Mouse (Mus musculus): ENCODE measurements around the gene Garnl3.
"Not testable (repeated sequence)": the region's sequence is repeated elsewhere in the genome, so short reads cannot be mapped to it uniquely, and the experiment has no call there.

Gene Garnl3

DNA sequence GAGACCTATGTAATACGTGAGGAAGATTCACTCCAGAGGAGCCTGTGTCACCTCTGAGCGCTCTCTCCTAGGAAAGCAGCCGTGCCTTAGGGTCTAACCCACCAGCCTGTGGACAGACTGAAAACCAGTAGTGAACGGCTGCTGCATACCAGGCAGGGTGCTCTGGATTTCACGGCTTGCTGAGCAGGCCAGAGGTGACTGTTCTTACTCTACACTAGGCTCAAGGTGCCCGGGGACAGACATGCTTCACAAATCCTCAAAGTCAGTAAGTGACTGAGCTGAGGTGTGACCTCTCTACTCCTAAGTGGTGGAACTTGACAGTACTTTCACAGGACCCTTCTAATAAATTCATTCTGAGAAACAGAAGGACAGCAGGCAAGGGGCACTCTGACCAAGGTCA, 108.6 kb downstream of the Garnl3 start:
- no peak for DNase-seq

DNA sequence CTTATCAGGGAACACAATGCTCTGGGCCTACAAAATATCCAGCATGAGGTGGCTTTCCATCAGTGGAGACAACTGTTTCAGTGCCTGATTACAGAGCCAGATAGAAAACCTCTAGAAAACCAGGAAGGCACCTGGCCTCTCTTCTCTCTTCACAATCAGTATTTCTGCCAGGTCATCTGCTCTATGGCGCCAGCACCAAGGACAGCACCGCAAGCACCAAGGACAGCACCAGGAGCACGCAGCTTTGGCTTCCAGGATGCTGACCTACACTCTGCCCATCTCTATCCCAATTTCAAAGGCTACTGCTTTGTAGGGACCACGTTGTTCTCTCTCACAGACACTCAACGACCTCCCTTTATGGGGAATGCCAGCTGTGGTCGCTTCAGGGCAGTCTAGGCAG, 113.4 kb downstream of the Garnl3 start:
- no peak for DNase-seq

DNA sequence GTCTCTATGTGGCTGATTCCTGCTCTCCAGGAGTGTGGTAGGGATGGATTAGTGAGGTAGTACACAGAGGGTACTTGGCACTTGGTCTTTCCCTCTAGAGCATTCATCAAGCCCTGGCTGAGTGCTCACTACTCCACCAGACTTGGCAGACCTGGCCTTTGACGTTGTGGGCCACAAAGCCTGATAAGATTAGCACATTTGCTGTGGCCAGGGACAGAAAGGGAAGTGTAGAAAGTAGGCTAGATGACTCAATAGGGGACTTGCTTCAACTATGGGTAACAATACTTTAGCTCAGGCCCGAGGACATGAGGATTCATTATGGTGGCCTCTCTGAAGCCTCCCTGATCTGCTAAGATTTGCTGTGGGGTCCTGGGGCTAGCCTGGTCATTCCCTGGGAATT, 114.3 kb downstream of the Garnl3 start:
- no peak for DNase-seq

DNA sequence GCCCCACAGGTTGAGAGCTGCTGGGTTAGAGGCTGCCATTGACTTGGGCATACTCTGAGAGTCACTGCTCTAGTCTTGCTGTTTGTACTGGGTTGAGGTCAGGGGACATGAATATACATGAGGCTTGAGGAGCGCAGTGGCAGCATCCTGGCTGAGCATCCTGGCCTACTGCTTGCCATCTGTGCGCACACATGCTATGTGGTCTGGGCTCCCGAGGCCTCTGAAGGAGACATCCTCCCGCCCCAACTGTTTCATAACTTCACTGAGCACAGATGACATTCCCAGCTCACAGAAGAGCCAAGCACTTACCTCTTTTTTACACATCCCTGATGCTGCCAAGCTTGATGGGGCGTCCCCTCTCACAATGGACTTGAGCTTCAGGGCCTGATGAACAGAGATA, 116.6 kb downstream of the Garnl3 start:
- peak; percentile 92 for DNase-seq

DNA sequence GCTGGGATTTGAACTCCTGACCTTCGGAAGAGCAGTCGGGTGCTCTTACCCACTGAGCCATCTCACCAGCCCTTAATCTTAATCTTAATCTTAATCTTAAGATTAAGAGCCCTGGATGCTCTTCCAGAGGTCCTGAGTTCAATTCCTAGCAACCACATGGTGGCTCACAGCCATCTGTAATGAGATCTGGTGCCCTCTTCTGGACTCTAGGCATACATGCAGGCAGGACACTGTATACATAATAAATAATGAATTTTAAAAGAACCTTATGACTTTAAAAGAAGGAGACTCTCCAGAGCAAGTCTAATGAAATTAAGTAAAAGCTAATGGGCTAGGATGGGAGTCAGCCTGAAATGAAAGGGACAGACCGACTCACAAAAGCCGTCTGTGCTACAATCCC, 122.4 kb downstream of the Garnl3 start:
- not testable (repeated sequence) for DNase-seq

DNA sequence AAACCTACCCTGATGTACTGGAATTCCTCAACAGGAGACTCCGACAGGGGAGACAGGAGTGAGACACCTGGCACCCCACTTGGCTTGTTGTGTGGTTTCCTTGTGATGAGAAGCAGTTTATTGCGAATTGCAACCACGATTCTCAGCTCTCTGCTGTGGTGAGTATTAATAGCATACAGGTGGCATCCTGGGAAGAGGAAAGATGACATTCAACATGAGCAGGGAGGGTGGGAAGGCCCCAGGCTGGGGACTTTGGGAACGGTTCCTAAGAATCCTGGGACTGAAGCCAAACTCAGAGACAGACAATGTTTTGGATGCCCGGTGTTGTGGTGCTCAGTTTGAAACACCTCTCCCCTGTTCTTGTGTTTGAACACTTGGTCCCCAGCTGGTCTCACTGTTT, 126.4 kb downstream of the Garnl3 start:
- peak; percentile 71 to 77 for DNase-seq

DNA sequence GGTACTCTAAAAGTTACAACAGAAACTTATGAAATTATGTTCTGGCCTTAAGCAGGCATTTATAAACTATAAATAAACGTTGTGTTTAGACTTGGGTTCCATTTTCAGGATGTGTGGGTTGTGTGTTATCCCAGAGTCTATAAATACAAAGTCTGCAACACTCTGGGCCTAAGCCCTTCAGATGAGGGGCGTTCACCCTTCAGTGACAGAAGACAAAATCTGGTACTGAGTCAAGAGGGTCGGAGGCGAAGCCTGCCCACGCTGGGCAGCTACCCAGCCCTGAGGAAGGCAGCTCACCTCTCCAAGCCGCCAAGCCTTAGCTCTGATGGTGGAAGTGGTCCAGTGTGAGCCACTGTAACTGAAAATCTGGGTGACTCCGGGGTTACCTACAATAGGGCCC, 129.3 kb downstream of the Garnl3 start:
- no peak for DNase-seq

DNA sequence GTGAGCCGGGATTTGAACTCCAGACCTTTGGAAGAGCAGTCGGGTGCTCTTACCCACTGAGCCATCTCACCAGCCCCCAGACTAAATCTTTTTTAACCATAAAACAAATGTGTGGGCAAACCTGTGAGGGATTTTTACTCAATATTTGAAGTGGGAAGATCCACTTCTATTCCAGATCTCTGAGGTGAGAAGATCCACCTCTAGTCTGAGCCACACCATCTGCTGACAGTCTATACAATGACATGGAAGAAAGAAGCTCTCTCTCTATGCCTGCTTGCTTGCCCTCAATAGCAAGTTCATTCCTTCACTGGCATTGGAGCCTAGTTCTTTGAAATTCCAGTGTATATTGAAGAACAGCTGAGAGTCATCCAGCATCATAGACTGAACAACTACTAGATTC, 131.7 kb downstream of the Garnl3 start:
- DNase-seq: no peak

DNA sequence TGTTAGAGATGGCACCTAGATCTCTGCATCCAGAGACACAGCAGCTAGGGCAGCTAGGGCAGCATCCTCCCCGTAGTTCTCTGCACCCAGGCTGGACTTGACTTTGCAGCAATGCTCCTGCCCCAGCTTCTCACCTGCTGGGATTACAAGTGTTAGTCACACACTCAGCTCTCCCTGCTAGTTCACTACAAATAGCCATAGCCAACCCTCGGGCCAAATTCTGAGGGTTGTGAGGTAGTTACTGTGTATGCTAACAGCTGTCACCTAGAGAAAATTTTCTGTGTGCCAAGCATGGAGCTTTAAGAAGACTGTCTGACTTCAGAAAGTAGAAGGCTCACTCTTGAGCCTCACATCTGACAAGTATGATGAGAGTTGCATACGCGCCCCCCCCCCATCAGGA, 133.7 kb downstream of the Garnl3 start:
- DNase-seq: no peak

DNA sequence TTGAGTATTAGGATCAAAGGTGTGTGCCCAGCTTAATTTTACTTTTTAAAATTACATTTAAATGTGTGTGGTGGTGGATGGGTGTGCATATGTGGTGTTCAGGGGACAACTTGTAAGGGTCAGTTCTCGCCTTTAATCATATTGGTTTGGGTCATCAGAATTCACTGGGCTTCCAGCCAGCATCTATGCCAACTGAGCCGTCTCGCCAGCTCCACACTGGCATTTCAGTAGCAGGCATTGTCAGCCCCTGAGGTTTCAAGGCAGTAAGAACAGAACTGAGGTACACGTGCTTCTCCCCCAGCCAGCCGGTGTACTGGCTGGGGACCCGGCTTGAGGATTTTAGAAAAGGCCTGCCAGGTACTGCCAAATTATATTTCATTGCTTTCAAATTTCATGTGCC, 134.4 kb downstream of the Garnl3 start:
- peak; percentile 44 to 49 for DNase-seq

DNA sequence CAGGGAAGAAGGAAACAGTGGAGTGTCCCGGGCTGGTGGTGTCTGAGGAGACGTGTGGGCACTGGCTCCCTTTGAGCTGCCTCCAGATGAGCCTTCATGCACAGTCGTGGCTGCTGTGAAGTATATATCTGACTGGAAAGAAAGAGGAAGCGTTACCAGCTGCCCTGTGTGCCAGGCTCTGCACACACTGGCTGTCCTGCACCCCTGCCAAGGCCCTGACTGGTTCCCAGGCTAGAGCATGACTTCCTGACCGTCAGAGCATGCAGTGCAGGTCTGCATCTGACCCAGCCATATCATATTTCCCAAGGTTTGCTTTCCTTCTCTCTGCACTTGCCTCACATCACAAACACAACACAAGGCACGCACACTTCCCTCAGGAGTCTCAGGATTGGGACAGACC, 139.3 kb downstream of the Garnl3 start:
- no peak for DNase-seq

DNA sequence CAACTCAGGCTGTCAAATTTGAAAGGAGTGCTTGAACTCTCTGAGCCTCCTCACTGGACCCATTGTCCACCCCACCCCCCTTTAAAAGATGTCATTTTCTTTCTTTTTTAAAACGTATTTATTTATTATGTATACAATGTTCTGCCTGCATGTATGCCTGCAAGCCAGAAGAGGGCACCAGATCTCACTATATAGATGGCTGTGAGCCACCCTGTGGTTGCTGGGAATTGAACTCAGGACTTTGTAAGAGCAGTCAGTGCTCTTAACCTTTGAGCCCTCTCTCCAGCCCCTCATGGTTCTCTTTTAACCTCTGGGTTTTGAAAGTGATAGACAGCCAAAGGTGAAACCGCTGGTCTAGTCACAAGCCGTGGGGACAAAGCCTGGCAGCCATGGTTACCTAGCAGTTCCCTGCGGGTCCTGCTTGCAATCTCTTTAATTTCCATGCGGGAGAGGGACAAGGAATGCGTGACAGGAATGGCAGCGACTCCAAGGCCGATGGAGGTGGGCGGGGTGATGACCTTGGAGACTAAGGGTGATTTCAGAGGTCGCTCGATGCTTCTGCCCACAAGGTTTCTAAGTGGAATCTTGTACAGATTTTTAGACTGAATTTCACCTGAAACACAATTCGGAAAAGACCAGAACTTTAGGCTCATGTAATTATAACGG, 141.2 kb downstream of the Garnl3 start:
- no peak for DNase-seq

DNA sequence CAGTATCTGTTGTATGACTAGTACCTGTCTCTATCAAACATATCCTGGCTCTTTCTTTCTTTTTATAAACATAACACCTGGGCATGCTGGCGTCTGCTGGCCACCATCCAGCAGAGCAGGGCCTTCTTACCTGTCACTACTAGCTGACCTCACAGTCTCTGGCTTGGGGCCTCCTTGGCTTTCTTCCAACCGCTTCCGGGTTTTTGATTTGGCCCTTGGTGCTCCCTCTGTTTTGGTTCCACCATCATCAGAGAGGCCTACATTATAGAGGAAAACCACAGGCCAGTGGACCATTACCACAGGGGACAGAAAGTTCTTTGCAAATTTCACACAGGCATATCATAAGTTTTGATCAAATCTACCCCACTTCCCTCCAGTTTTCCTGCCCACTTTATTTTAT, 142.1 kb downstream of the Garnl3 start:
- DNase-seq: peak; percentile 58 to 65

DNA sequence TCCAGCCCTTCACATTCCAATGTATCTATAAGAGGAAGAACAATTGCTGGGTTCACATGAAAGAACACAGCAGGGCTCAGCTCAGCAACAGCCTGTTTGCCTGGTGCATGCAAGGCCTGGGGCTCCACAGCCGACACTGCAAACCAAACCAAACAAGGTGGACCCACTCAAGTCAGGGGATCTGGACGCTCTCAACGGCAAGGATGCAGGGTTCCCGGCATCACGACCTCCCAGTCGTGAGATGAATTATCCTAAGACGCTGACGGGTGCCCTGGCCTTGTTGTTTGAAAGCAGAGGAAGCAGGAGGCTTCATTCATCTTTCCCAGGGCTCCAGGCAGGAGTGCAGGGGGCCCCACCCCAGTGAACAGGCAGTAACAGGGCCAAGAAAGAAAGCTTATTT, 145.6 kb downstream of the Garnl3 start:
- DNase-seq: no peak

DNA sequence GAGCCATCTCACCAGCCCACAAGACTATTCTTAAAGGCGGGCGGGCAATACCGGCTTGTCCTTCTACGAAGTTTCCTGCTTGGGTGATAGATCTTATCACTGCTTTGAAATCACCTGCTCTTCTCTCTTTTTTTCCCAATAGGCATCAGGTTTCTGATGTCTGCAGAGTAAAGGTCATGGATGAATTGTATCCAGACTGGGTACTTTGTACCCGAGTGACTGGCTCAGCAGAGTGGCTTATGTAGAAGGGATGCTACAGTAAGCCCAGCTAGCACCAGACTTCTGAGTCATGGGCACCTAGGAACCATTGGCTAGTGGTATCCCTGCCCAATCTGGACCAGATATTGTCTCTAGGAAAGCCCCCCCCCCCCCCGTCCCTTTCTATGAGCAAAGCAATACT, 147.8 kb downstream of the Garnl3 start:
- DNase-seq: peak in 1 of 2 experiments; percentile 6

DNA sequence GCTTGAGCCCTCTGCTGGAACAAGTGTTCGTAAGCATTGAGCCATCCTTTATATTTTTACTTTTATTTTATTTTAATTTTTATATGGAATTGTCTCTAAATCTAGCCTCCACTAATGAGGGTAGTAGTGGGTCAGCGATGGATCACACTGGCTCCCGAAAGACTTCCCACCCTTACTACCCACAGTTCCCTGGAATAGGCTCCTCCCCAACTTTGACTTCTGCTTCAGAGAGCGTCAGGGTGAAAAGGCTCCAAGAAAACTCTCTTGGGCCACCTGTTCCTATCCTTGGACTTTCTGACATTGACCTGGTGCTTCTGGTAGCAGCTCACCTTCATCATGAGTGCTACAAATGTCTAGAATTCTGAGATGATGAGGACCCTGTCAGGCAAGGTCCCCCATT, 148.8 kb downstream of the Garnl3 start:
- no peak for DNase-seq

DNA sequence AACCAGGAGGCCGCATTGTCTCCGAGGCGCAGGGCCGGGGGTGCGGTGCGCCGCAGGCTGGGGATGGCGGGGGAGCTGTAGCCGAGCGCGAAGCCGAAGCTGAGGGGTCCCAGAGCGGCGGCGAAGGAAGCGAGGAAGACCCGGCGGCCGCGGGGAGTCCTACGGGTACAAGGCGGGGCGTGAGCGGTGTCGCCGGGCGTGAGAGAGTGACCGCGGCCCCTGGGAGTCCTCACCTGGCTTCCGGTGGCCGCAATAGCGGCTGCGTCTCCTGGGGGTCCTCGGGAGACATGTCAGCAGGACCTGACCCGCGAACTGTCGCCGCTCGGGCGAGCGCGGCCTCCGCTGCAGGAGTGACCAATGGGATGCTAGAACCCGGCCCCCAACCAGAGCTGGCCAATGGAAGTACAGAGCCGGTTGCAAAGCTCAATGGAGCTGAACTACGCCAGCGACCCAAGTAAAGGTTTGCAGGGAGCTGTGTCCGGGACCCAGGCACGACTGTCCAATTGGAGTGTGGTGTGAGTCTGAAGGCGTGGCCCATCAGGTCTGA, 149.7 kb downstream of the Garnl3 start, which contains the start of gene Slc2a8:
TSS of gene Slc2a8 (minus strand) at position 359 of the 547 bp plus-strand sequence.
- peak; percentile 91 to 92 for DNase-seq

DNA sequence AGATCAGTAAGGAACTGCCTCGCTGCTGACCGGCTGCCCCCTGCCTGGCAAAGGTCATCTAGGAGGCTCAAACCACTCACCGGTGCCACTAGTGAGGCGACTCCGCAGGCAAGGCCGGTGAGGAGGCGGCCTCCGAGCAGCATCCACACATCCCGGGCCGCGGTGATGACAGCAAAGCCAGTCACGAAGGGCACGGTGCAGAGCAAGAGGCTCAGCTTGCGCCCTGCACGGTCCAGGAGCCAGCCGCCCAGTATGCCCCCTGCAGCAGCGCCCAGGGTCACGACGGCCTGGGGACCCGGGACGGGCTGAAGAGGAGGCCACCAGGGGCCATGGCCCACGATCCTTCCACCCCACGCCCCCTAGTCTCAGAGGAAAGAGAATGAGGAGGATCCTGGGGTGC, 150.2 kb downstream of the Garnl3 start:
- peak; percentile 39 to 47 for DNase-seq

DNA sequence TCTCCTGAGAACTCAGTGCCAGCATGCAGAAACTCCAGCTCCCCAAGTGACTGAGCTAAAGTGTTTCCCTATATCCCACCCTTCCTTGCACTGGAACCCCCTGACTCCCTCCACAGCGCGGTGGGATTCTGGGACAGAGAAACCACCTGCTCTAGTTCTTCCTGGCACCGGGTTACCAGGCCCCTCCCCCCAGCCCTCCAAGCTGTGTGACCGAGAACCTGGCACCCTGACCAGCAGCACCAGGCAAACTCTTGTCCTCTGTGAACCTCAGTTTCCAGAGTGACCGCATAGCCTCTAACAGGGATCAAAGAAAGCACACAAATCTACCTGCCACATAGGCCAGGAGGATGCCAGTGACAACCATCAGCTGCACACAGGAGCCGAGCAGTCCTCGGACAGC, 151.8 kb downstream of the Garnl3 start:
- DNase-seq: no peak

DNA sequence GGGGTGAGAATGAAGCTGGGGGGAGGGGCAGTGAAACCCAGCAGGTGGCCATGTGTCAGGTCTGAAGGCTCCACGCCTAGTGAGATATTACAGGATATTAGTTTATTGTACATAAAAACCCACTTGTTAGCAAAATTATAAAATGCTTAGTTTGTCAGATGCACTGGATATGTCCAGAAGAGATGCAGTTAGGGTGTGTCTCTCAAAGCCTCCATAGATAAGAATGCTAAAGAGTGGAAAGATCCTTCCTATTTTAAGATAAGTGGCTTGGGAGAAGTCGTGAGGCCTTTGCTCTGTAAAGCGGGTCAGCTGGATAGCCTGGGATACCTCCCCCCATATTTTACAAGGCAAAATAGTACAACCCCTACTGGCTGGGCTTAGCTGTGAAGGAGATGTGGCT, 152.8 kb downstream of the Garnl3 start:
- DNase-seq: no peak

DNA sequence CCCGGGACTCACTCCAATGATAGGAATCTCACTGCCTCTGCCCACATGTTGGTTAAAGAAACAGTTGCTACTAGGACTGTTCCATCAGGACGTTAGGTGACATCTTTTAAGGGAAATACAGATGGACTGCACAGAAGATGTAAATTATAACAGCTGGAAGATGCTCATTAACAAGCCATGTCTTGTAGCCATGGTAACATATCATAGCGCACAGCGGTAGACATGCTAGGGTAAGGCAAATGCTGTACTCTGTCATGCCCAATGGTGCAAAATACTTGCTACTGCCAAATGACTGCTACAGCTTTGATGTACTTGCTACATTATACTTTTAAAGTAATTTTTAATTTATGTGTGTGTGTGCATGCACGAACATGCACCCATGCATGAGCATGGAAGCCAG, 154.3 kb downstream of the Garnl3 start:
- DNase-seq: no peak

DNA sequence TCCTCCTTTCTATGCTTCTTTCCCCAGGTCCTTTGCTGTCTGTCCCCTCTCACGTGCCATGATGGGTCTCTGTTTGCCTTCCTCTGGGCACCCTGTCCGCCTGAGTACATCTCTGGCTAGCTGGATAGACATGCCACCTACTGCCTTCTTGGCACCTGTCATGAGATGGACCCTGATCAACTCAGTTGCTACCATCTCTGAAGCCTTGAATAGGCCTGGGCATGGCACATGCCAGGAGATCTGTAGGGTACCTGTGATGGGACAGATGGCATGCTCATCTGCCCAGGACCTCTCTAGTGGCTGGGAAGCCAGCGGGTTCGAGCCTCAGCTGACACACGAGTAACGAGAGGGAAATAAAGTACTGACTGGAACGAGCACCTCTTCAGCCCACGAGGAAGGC, 157.2 kb downstream of the Garnl3 start:
- no peak for DNase-seq

DNA sequence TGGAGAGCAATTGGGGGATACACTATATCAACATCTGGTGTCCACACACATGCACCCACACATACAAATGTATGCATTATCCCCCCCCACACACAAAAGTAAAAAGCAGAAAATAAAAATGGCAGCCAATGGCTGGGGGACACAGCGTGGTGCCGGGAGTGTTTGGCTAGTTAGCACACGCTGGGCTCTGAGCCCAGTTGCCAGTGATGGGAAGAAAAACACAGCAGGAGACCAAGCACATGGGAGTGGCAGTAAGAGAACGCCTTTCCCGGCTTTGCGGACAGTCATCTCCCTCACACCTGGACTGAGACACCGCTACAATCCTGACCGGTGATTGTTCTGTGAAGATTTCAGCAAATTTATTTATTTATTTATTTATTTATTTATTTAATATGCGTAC, 160.2 kb downstream of the Garnl3 start:
- DNase-seq: peak; percentile 63 to 66

DNA sequence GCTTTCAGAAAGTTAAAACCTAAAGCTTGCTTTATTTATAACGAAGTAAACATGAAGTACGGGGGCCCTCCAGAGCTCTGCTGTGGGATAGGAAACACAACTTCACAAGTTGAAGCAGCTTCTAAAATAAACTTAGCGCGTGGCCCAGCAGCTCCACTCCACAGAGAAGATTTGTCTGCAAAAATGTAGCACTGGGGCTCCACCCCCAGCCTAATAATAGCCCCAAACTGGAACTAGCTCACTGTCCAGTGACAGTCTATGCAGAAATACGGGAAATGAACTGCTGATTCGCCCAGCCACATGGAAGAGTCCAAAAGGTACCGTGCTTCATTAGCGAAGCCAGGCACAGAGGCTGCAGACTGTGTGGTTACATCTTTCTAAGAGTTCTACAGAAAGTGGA, 162.1 kb downstream of the Garnl3 start:
- DNase-seq: no peak

DNA sequence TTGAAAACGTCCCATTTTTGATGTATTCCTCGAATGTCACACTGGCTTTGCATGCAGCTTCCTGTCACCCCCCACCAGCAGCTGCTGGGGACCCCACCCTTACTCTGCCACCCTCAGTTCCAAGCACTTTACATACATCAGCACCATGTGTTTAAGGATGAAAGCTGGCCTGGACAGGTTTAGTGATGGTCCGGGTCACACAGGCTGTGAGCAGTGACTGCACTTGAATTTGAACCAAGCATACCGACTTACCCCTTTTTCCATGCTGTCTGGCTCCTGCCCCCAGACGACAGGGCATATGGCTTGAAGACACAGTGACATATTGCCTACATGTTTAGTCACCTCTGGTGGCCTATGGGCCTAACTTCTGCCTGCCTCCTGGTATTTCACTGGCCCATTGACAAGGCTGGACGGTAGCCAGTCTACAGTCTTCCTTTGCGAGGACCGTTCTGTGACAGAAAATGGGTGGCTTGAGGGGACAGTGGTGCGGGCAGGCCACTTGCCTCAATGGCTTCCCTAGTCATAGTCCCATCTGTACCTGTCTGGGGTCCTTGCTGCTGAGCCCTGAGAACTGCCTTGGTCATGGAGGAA, 163.3 kb downstream of the Garnl3 start:
- DNase-seq: peak in 1 of 2 experiments; percentile 34

Data from cerebellum, postnatal 36 days (tissue).